Mouse (Mus musculus): ENCODE data around the gene Rad51. TPM values are rescaled to one million over a fixed set of nuclear protein-coding genes. Genes with fewer than 3 reads are reported as not detected.
A peak's percentile ranks its signal among the peaks of the same experiment; 100 is the strongest.

The Rad51 gene
- total and polyA plus RNA-seq, 3 experiments, result 0.44 to 1.0 (median 0.48) TPM

GRCm38 (mm10) chr2:119156681-119157572 is 44.3 kb downstream of the Rad51 start, which contains the start of gene Rmdn3:
Gene Rmdn3, minus strand, starts transcription at chr2:119157034.
- H3K4me3 ChIP-seq, result peak within 1 kb of the TSS; percentile 100
- 1% methylated on average over 57 of the region's 57 CpGs for WGBS
- intact Hi-C loops (cut with DNase I), result no loop called here

DNA sequence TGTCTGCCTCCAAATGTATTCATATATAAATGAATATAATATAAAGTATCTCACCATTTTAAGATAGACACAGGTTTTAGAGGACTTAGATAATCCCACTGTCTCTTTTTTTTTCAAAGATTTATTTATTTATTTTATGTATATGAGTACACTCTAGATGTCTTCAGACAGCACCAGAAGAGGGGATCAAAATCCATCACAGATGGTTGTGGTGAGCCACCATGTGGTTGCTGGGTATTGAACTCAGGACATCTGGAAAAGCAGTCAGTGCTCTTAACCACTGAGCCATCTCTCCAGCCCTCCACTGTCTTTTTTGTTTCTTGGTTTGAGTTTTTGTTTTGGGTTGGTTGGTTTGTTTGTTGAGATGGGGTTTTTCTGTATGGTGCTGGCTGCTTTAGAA is 45.2 kb downstream of the Rad51 start:
- Histone ChIP-seq H3K4me3 (no peak overlapping the region), H3K27me3 (ENCODE audit: control insufficient read depth, insufficient read depth, low read length) (no peaks in the 10 kb centered on the region), H3K36me3 (ENCODE audit: control insufficient read depth, insufficient read depth, low read length) (peaks cover 3% of the 10 kb centered on the region; the same call in 1 of the 2 replicates), H3K27ac (no peak overlapping the region), H3K79me2 (replicated peaks; ENCODE audit: control insufficient read depth, insufficient read depth, low read length) (no peaks in the 10 kb centered on the region), H3K9ac (ENCODE audit: low read depth, low read length) (no peak overlapping the region), H3K4me1 (ENCODE audit: control insufficient read depth, insufficient read depth, low read length) (peaks cover 6% of the 10 kb centered on the region)
- TF ChIP-seq EP300 (IDR thresholded peaks at IDR 0.05; ENCODE audit: insufficient read depth, low read depth, low read length), result no peak
- no peak for TF ChIP-seq CTCF (IDR thresholded peaks at IDR 0.05)
- no peak for TF ChIP-seq POLR2A (IDR thresholded peaks at IDR 0.05; ENCODE audit: insufficient read depth, low read depth, low read length)
- DNase-seq, result no peak
- intact Hi-C loops (cut with DNase I), result no loop called here

More at GRCm38 (mm10) chr2:119156681-119157572, 44.3 kb downstream of the Rad51 start, which contains the start of gene Rmdn3:
- Histone ChIP-seq H3K27me3 (ENCODE audit: control insufficient read depth, insufficient read depth, low read length) (no peaks in the 10 kb centered on the region), H3K9ac (ENCODE audit: low read depth, low read length) (peak within 1 kb of the TSS; percentile 75), H3K36me3 (ENCODE audit: control insufficient read depth, insufficient read depth, low read length) (peaks cover 3% of the 10 kb centered on the region; the same call in 1 of the 2 replicates), H3K27ac (peak within 1 kb of the TSS; percentile 76), H3K79me2 (replicated peaks; ENCODE audit: control insufficient read depth, insufficient read depth, low read length) (no peaks in the 10 kb centered on the region), H3K4me1 (ENCODE audit: control insufficient read depth, insufficient read depth, low read length) (peaks cover 6% of the 10 kb centered on the region)
- no peak for TF ChIP-seq CTCF (IDR thresholded peaks at IDR 0.05)
- TF ChIP-seq EP300 (IDR thresholded peaks at IDR 0.05; ENCODE audit: insufficient read depth, low read depth, low read length), result peak; percentile 36; the same call in 1 of the 2 replicates
- peak; percentile 68; the same call in 1 of the 2 replicates for TF ChIP-seq POLR2A (IDR thresholded peaks at IDR 0.05; ENCODE audit: insufficient read depth, low read depth, low read length)
- peak; percentile 93 to 94 for DNase-seq

DNA sequence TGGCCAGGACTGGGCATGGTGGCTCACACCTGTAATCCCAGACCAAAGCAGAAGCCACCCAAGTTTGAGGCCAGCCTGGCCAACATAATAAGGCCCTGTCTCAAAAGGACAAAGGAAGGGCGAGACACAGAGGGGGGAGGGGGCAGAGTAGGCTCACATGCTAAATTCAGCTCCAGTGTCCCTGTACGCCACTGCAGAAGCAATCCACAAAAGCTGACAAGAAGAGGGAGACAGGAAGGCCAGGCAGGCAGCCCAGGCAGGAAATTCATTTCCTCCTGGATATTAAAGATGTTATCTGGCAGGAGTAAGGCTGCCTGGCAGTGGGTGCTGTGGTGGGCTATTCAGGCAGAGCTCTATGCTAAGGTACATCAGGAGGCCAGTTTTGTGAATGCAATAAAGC is 48.7 kb downstream of the Rad51 start:
- DNase-seq, result peak in 1 of 2 experiments; percentile 34
- Histone ChIP-seq H3K4me1 (ENCODE audit: control insufficient read depth, insufficient read depth, low read length) (no peaks in the 10 kb centered on the region; the same call in 1 of the 2 replicates), H3K9ac (ENCODE audit: low read depth, low read length) (no peak overlapping the region), H3K36me3 (ENCODE audit: control insufficient read depth, insufficient read depth, low read length) (no peaks in the 10 kb centered on the region), H3K79me2 (replicated peaks; ENCODE audit: control insufficient read depth, insufficient read depth, low read length) (no peaks in the 10 kb centered on the region), H3K4me3 (no peak overlapping the region), H3K27me3 (ENCODE audit: control insufficient read depth, insufficient read depth, low read length) (no peaks in the 10 kb centered on the region), H3K27ac (peak overlapping the region; percentile 57)
- no peak for TF ChIP-seq POLR2A (IDR thresholded peaks at IDR 0.05; ENCODE audit: insufficient read depth, low read depth, low read length)
- TF ChIP-seq CTCF (IDR thresholded peaks at IDR 0.05), result no peak
- TF ChIP-seq EP300 (IDR thresholded peaks at IDR 0.05; ENCODE audit: insufficient read depth, low read depth, low read length), result no peak
- intact Hi-C loops (cut with DNase I), result no loop called here
- 10% methylated on average over 2 of the region's 2 CpGs for WGBS

DNA sequence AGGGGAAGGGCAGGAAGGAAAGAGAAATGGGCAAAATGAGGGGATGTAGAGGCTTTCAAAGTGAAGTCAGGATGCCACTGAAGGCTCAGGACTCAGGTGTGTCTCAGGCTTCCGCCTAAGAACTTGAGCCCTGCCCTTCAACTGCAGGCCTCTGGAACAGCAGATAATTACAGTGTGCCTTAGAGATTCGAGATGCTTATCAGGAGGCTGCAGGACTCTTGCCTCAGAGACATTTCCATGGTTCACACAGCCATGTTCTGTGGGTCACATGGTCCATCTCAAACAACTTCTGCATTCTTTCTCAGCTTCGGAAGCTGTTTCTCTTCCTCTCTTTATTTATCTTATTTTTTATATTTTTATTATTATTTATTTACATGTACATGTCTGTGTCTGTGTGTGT is 50.5 kb downstream of the Rad51 start:
- Histone ChIP-seq H3K4me1 (ENCODE audit: control insufficient read depth, insufficient read depth, low read length) (peaks cover 5% of the 10 kb centered on the region), H3K27ac (no peak overlapping the region), H3K79me2 (replicated peaks; ENCODE audit: control insufficient read depth, insufficient read depth, low read length) (no peaks in the 10 kb centered on the region), H3K27me3 (ENCODE audit: control insufficient read depth, insufficient read depth, low read length) (no peaks in the 10 kb centered on the region), H3K36me3 (ENCODE audit: control insufficient read depth, insufficient read depth, low read length) (no peaks in the 10 kb centered on the region), H3K4me3 (no peak overlapping the region), H3K9ac (ENCODE audit: low read depth, low read length) (no peak overlapping the region)
- no peak for DNase-seq
- TF ChIP-seq EP300 (IDR thresholded peaks at IDR 0.05; ENCODE audit: insufficient read depth, low read depth, low read length), result no peak
- no peak for TF ChIP-seq POLR2A (IDR thresholded peaks at IDR 0.05; ENCODE audit: insufficient read depth, low read depth, low read length)
- TF ChIP-seq CTCF (IDR thresholded peaks at IDR 0.05), result no peak
- intact Hi-C loops (cut with DNase I), result no loop called here
- WGBS, result 60% methylated on average over 3 of the region's 3 CpGs

DNA sequence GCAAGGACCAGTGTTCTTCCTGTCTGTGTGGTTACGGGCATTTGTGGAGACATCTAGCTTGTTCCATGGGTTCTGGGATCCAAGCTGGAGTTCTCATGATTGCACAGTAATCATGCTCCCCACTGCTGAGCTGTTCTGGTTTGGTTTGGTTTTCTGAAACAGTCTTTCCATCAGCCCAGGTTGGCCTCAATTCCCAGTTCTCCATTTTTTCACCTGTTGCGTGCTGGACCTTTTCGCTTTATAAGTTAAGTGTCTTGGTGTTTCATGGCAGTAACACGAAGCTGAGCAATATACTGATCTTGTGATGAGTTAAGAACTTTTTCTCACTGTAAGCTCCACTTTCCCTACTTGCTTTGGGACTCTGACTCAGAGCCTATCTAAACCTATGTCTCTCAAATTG is 51.4 kb downstream of the Rad51 start:
- no peak for DNase-seq
- intact Hi-C loops (cut with DNase I), result no loop called here
- 82% methylated on average over 4 of the region's 4 CpGs for WGBS
- Histone ChIP-seq H3K27ac (no peak overlapping the region), H3K4me1 (ENCODE audit: control insufficient read depth, insufficient read depth, low read length) (peaks cover 5% of the 10 kb centered on the region), H3K9ac (ENCODE audit: low read depth, low read length) (no peak overlapping the region), H3K36me3 (ENCODE audit: control insufficient read depth, insufficient read depth, low read length) (no peaks in the 10 kb centered on the region), H3K27me3 (ENCODE audit: control insufficient read depth, insufficient read depth, low read length) (no peaks in the 10 kb centered on the region), H3K4me3 (no peak overlapping the region), H3K79me2 (replicated peaks; ENCODE audit: control insufficient read depth, insufficient read depth, low read length) (no peaks in the 10 kb centered on the region)
- TF ChIP-seq EP300 (IDR thresholded peaks at IDR 0.05; ENCODE audit: insufficient read depth, low read depth, low read length), result no peak
- no peak for TF ChIP-seq CTCF (IDR thresholded peaks at IDR 0.05)
- TF ChIP-seq POLR2A (IDR thresholded peaks at IDR 0.05; ENCODE audit: insufficient read depth, low read depth, low read length), result no peak

- H3K27me3 ChIP-seq (ENCODE audit: control insufficient read depth, insufficient read depth, low read length), result no peaks in the 10 kb centered on the region
- no peak for DNase-seq
- H3K27ac ChIP-seq, result no peak overlapping the region
- intact Hi-C loops (cut with DNase I), result no loop called here
- H3K4me3 ChIP-seq, result no peak overlapping the region
- no peaks in the 10 kb centered on the region for H3K36me3 ChIP-seq (ENCODE audit: control insufficient read depth, insufficient read depth, low read length)
- no peaks in the 10 kb centered on the region for H3K79me2 ChIP-seq (replicated peaks; ENCODE audit: control insufficient read depth, insufficient read depth, low read length)
- peaks cover 5% of the 10 kb centered on the region for H3K4me1 ChIP-seq (ENCODE audit: control insufficient read depth, insufficient read depth, low read length)
- TF ChIP-seq POLR2A (IDR thresholded peaks at IDR 0.05; ENCODE audit: insufficient read depth, low read depth, low read length) (no peak), CTCF (IDR thresholded peaks at IDR 0.05) (no peak), EP300 (IDR thresholded peaks at IDR 0.05; ENCODE audit: insufficient read depth, low read depth, low read length) (no peak)
- H3K9ac ChIP-seq (ENCODE audit: low read depth, low read length), result no peak overlapping the region
Observed at GRCm38 (mm10) chr2:119165401-119165800, 52.8 kb downstream of the Rad51 start.

Measured in heart, adult 2 months (tissue).